Mouse (Mus musculus): ENCODE measurements around the gene Cpne7.

GRCm38 (mm10) chr8:123112892-123113291, 4.3 kb upstream of the Cpne7 start:
- no peak for TF ChIP-seq CTCF (IDR thresholded peaks at IDR 0.05)
- TF ChIP-seq EP300 (IDR thresholded peaks at IDR 0.05): no peak

Measured in lung, postnatal 0 days (tissue).